Mouse (Mus musculus) spleen, adult 2 months (tissue): Measurements from ENCODE around the gene Mettl7a3.

ENCODE experiments used
- CTCF ChIP-seq: fragments of 200-500 bp; IDR thresholded peaks from 2 replicates; pipeline ENCODE4 v1.5.1; 2011; ENCODE audit warnings: mild to moderate bottlenecking, inconsistent platforms; ENCODE audit not compliant: insufficient read depth, insufficient read length, insufficient replicate concordance; ENCODE audit errors: extremely low read depth
- POLR2A ChIP-seq: fragments of 200-500 bp; IDR thresholded peaks from 2 replicates; pipeline ENCODE4 v1.6.1; 2011; ENCODE audit warnings: low read depth, low read length, inconsistent platforms

- TF ChIP-seq POLR2A: no peak
- TF ChIP-seq CTCF: peak; percentile 9; the same call in 1 of the 2 replicates
Measured at GRCm38 (mm10) chr15:100321134-100321533, 13.6 kb upstream of the Mettl7a3 start.
